Mouse (Mus musculus) myocyte (in vitro differentiated cells): Measurements from ENCODE around the gene Mlxipl.

Experiments used
- MAX ChIP-seq: IDR thresholded peaks from one replicate; pipeline ENCODE4 v1.6.1; 2011; ENCODE audit warnings: low read depth, mild to moderate bottlenecking, control low read depth
- MYOG ChIP-seq, 3 experiments: IDR thresholded peaks; one replicate each; pipeline ENCODE4 v1.6.1; 2011; ENCODE audit warnings: control low read depth in 2 of 3, low read depth in 2 of 3, mild to moderate bottlenecking in 2 of 3; ENCODE audit not compliant: insufficient read length in 2 of 3, control insufficient read depth in 1 of 3, insufficient read depth in 1 of 3
- POLR2A ChIP-seq: IDR thresholded peaks from one replicate; pipeline ENCODE4 v1.6.1; 2011; ENCODE audit warnings: low read depth, mild to moderate bottlenecking, control low read depth, moderate library complexity; ENCODE audit not compliant: insufficient read length
- SRF ChIP-seq: IDR thresholded peaks from one replicate; pipeline ENCODE4 v1.6.1; 2011; ENCODE audit warnings: low read depth; ENCODE audit not compliant: control insufficient read depth, insufficient read length
- TCF12 ChIP-seq: IDR thresholded peaks from one replicate; pipeline ENCODE4 v1.6.1; 2011; ENCODE audit warnings: mild to moderate bottlenecking, control low read depth; ENCODE audit not compliant: poor library complexity, insufficient read depth, severe bottlenecking
- USF1 ChIP-seq: IDR thresholded peaks from one replicate; pipeline ENCODE4 v1.6.1; 2011; ENCODE audit warnings: low read depth, mild to moderate bottlenecking, control low read depth, moderate library complexity

DNA sequence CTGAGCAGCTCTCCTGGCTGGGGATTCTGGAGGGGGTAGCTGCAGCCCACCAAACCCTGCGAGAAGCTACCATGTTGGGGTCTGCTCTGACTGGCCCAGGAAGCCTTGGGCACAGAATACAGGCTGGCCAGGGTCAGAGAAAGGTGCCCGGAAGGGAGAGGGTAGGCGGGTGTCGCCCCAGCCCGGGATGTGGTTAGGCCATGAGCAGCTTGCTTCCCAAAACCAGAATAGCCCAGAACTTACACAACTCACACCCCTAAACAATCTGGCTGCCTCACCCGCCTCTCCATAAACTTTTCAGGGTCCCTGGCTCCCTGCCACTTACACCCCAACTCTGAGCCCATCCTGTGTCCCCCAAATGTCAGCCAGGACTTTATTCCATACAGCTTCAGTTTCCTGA is 38.0 kb downstream of the Mlxipl start:
- no peak for TF ChIP-seq MAX
- no peak for TF ChIP-seq POLR2A
- no peak for TF ChIP-seq USF1
- TF ChIP-seq TCF12, result no peak
- no peak for TF ChIP-seq MYOG (IDR thresholded peaks at IDR 0.05; ENCODE audit: control insufficient read depth in 1 of 3, insufficient read depth in 1 of 3, insufficient read length in 2 of 3, low read depth in 2 of 3)
- no peak for TF ChIP-seq SRF
